Mouse (Mus musculus): ENCODE measurements around the gene Prr32. TPM values are rescaled to one million over a fixed set of nuclear protein-coding genes. Genes with fewer than 3 reads are reported as not detected.

Gene Prr32
- 1 to 10 TPM in 1 of 2 experiments, under 1 TPM in 1; 0.33 to 2.2 TPM for total RNA-seq (2021)
- long read RNA-seq, experiment 1, result 0 reads
- long read RNA-seq, experiment 2, result 0 reads

GRCm38 (mm10) chrX:45090604-45091003 lies at the start of gene Prr32:
TSS of gene Prr32 (plus strand) at chrX:45090904.
- DNase-seq, result no peak

All from adrenal gland, postnatal 10 days (tissue).